Mouse (Mus musculus) neural tube, embryonic 14.5 days (tissue): Measurements from ENCODE around the gene Cyp4a32. TPM values are rescaled to one million over a fixed set of nuclear protein-coding genes. Genes with fewer than 3 reads are reported as not detected.
"Not testable (repeated sequence)": the region's sequence is repeated elsewhere in the genome, so short reads cannot be mapped to it uniquely, and the experiment has no call there.

Experiments used
- ATAC-seq: fragments of 200-750 bp; cut with Nextera tagmentation; 2 replicates; pipeline ENCODE4 v1.8.0; 2017; ENCODE audit warnings: low read depth, mild to moderate bottlenecking, moderate TSS enrichment, moderate library complexity
- H3K27ac ChIP-seq: fragments of 300-500 bp; sonication (generic); 2 replicates; pipeline ENCODE4 v1.5.1; 2014; ENCODE audit warnings: low read depth, mild to moderate bottlenecking, control low read depth, low read length, moderate library complexity, mixed read lengths
- H3K27me3 ChIP-seq: fragments of 300-500 bp; sonication (generic); 2 replicates; pipeline ENCODE4 v1.6.1; 2014; ENCODE audit warnings: low read length; ENCODE audit not compliant: control insufficient read depth, insufficient read depth
- H3K36me3 ChIP-seq: fragments of 300-500 bp; sonication (generic); 2 replicates; pipeline ENCODE4 v1.6.1; 2014; ENCODE audit warnings: low read length, mixed read lengths; ENCODE audit not compliant: control insufficient read depth, insufficient read depth
- H3K4me1 ChIP-seq: fragments of 300-500 bp; sonication (generic); 2 replicates; pipeline ENCODE4 v1.6.1; 2014; ENCODE audit warnings: low read length; ENCODE audit not compliant: control insufficient read depth, insufficient read depth
- H3K4me2 ChIP-seq: fragments of 300-500 bp; sonication (generic); 2 replicates; pipeline ENCODE4 v1.6.1; 2014; ENCODE audit warnings: mild to moderate bottlenecking, low read depth, low read length, control low read depth
- H3K4me3 ChIP-seq: fragments of 300-500 bp; sonication (generic); 2 replicates; pipeline ENCODE4 v1.5.1; 2014; ENCODE audit warnings: low read depth, low read length, control low read depth, mixed read lengths
- H3K9ac ChIP-seq: fragments of 300-500 bp; sonication (generic); replicated peaks from 2 replicates; pipeline ENCODE4 v1.6.1; 2014; ENCODE audit warnings: low read depth, mild to moderate bottlenecking, control low read depth, low read length, mixed read lengths
- H3K9me3 ChIP-seq: fragments of 300-500 bp; sonication (generic); 2 replicates; pipeline ENCODE4 v1.6.1; 2016; ENCODE audit warnings: low read length; ENCODE audit not compliant: control insufficient read depth
- WGBS: fragments of 180-500 bp; shearing (Covaris S2); extraction: QIAGEN DNeasy Blood & Tissue Kit; methylation state at CpG from one replicate; pipeline ENCODE4 v1.1.7; 2014; 5-methylcytosine and 5-hydroxymethylcytosine counted together
- polyA plus RNA-seq: library from polyadenylated mRNA; unstranded; fragments of >200 nt; fragmentation: Nextera tagmentation; extraction: Ambion mirVana; gene quantifications from 2 replicates; pipeline ENCODE4 v1.2.1, GENCODE M21; 2014

Cyp4a32 gene
- polyA plus RNA-seq: not detected in 2 replicates

DNA sequence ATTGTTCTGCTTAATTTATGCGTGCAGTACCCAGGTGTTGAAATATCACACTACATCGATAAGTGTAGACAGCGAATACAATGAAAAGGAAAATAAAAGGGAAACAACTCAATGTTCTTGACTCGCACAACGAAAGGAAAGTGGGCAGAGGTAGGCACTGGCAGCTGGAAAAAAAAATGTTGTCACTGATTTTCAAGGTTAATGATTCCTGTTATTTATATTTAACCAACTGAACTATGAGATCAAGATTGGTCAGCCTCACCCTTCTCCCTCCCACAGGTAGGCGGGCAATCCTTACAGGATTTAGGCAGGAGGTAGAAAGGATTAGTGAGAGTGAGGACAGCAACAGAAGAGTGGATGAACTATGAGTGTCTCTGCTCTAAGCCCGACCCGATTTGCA lies at the start of gene Cyp4a32:
Gene Cyp4a32, plus strand, starts transcription at position 359 of the 400 bp plus-strand sequence.
- H3K4me1 ChIP-seq, H3K9ac ChIP-seq, ATAC-seq, H3K9me3 ChIP-seq, H3K4me3 ChIP-seq, H3K27me3 ChIP-seq, H3K36me3 ChIP-seq, H3K27ac ChIP-seq, H3K4me2 ChIP-seq: not testable (repeated sequence)
- 92% methylated on average over 8 of the region's 8 CpGs for WGBS

- H3K27me3 ChIP-seq: no peaks in the 10 kb centered on the region
- no peak overlapping the region for H3K4me2 ChIP-seq
- WGBS: 85% methylated on average over 3 of the region's 3 CpGs
- H3K4me3 ChIP-seq: no peak overlapping the region
- no peaks in the 10 kb centered on the region for H3K36me3 ChIP-seq
- H3K9ac ChIP-seq: no peak overlapping the region
- H3K4me1 ChIP-seq: no peaks in the 10 kb centered on the region
- H3K27ac ChIP-seq: no peak overlapping the region
- no peaks in the 10 kb centered on the region for H3K9me3 ChIP-seq
- no peak for ATAC-seq
Measured at GRCm38 (mm10) chr4:115552726-115553125, 48.0 kb upstream of the Cyp4a32 start.

DNA sequence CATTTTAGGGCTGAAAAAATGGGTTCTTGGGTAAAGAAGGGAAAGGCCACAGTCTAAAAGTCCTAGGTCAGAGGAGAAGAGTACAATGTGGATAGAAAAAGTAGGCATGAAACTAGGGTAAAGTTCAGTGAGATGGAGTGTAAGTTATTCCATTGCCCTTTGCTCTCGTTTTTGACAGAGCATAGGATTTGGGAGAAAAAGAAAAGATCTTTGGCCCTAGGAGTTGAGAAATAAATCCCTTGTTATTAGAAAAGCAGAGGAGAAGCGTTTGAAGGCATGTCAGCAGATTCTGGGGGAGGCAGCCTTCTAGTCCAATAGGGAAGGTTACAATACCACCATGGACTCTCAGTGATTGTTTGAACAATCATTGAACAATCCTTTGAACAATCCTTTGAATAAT lies 45.3 kb upstream of the Cyp4a32 start:
- Histone ChIP-seq H3K9me3 (no peaks in the 10 kb centered on the region), H3K4me3 (no peak overlapping the region), H3K4me2 (no peak overlapping the region), H3K4me1 (no peaks in the 10 kb centered on the region), H3K9ac (no peak overlapping the region), H3K36me3 (no peaks in the 10 kb centered on the region), H3K27me3 (no peaks in the 10 kb centered on the region), H3K27ac (no peak overlapping the region)
- 72% methylated on average over 2 of the region's 2 CpGs for WGBS
- ATAC-seq: no peak

DNA sequence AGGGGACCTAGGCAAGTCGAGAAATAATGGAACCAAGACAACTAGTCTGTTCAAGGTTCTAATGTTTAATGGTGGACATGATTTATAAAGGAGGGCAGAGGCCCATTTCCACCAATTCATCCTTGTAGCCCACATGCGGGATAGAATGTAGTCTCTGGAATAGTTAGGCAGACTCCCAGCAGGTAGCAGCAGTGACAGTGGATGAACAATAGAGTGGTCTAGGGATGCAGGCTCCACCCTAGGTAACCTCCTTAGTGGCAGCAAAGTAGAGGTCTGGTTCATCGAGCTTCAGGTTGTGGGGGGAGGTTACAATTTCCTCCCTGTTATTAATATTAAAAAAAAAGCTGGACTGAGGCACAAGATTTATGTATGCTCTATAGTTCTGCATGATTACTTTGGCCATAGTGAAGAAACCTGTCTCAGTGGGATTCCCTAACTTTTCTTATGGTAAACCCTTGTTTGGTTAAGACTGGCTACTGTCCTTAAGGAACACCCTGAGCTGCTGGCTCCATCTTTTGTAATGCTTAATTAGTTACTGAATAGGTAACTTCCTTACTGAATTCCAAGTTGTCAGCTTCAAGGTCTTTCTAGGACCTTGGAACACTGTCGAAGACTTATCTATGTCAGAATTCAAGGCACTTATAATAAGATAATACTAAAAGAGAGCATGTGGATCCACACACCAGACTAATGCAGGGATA lies 42.8 kb upstream of the Cyp4a32 start:
- no peak overlapping the region for H3K9ac ChIP-seq
- no peaks in the 10 kb centered on the region for H3K9me3 ChIP-seq
- H3K4me2 ChIP-seq: no peak overlapping the region
- no peak overlapping the region for H3K4me3 ChIP-seq
- WGBS: 53% methylated on average over 4 of the region's 4 CpGs
- H3K4me1 ChIP-seq: no peaks in the 10 kb centered on the region
- no peak for ATAC-seq
- no peaks in the 10 kb centered on the region for H3K36me3 ChIP-seq
- no peak overlapping the region for H3K27ac ChIP-seq
- no peaks in the 10 kb centered on the region for H3K27me3 ChIP-seq

DNA sequence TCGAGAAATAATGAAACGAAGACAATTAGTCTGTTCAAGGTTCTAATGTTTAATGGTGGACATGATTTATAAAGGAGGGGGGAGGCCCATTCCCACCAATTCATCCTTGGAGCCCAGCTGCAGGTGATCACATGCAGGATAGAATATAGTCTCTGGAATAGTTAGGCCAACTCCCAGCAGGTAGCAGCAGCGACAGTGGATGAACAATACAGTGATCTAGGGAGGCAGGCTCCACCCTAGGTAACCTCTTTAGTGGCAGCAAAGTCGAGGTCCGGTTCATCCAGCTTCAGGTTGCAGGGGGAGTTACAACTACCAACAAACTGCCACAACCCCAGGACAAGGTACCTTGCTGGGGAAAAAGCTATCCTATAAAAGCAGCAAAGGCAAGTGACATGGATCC lies 39.5 kb upstream of the Cyp4a32 start:
- H3K9me3 ChIP-seq, H3K4me3 ChIP-seq, H3K4me1 ChIP-seq, H3K9ac ChIP-seq, H3K4me2 ChIP-seq, H3K27me3 ChIP-seq, H3K36me3 ChIP-seq, H3K27ac ChIP-seq, ATAC-seq: not testable (repeated sequence)
- 47% methylated on average over 5 of the region's 5 CpGs for WGBS

DNA sequence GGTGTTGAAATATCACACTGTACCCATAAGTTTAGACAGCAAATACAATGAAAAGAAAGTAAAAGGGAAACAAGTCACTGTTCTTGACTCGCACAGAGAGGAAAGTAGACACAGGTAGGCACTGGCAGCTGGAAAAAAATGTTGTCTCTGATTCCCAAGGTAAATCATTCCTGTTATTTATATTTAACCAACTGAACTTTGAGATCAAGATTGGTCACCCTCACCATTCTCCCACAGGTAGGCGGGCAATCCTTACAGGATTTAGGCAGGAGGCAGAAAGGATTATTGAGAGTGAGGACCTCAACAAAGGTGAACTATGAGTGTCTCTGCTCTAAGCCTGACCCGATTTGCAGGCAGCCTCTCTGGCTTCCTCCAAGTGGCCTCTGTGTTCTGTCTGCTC lies 37.4 kb upstream of the Cyp4a32 start, which contains the start of gene Cyp4a31:
Gene Cyp4a31, plus strand, starts transcription at position 249 of the 400 bp plus-strand sequence.
- no peak within 1 kb of the TSS for H3K4me3 ChIP-seq
- H3K9me3 ChIP-seq: no peaks in the 10 kb centered on the region
- WGBS: 87% methylated on average over 3 of the region's 3 CpGs
- no peaks in the 10 kb centered on the region for H3K4me1 ChIP-seq
- ATAC-seq: no peak
- no peak within 1 kb of the TSS for H3K9ac ChIP-seq
- no peaks in the 10 kb centered on the region for H3K27me3 ChIP-seq
- no peak within 1 kb of the TSS for H3K4me2 ChIP-seq
- no peaks in the 10 kb centered on the region for H3K36me3 ChIP-seq
- no peak within 1 kb of the TSS for H3K27ac ChIP-seq

GRCm38 (mm10) chr4:115564469-115565225 lies 36.1 kb upstream of the Cyp4a32 start:
- not testable (repeated sequence) for H3K9ac ChIP-seq, H3K36me3 ChIP-seq, H3K4me1 ChIP-seq, H3K27me3 ChIP-seq, H3K9me3 ChIP-seq, H3K27ac ChIP-seq, ATAC-seq, H3K4me3 ChIP-seq, H3K4me2 ChIP-seq
- 85% methylated on average over 6 of the region's 6 CpGs for WGBS

- 88% methylated on average over 3 of the region's 3 CpGs for WGBS
- no peak overlapping the region for H3K4me2 ChIP-seq
- no peak overlapping the region for H3K9ac ChIP-seq
- no peak for ATAC-seq
- no peaks in the 10 kb centered on the region for H3K4me1 ChIP-seq
- H3K27me3 ChIP-seq: no peaks in the 10 kb centered on the region
- H3K9me3 ChIP-seq: no peaks in the 10 kb centered on the region
- H3K27ac ChIP-seq: no peak overlapping the region
- no peak overlapping the region for H3K4me3 ChIP-seq
- no peaks in the 10 kb centered on the region for H3K36me3 ChIP-seq
Measured at GRCm38 (mm10) chr4:115575255-115575654, 25.5 kb upstream of the Cyp4a32 start.

GRCm38 (mm10) chr4:115575776-115576175 lies 25.0 kb upstream of the Cyp4a32 start:
- H3K4me1 ChIP-seq: no peaks in the 10 kb centered on the region
- no peak for ATAC-seq
- no peak overlapping the region for H3K9ac ChIP-seq
- H3K4me3 ChIP-seq: no peak overlapping the region
- WGBS: 73% methylated on average over 2 of the region's 2 CpGs
- H3K9me3 ChIP-seq: no peaks in the 10 kb centered on the region
- no peak overlapping the region for H3K4me2 ChIP-seq
- H3K27ac ChIP-seq: no peak overlapping the region
- H3K36me3 ChIP-seq: no peaks in the 10 kb centered on the region
- H3K27me3 ChIP-seq: no peaks in the 10 kb centered on the region
